Mouse (Mus musculus) CH12.LX (cell line): Measurements from ENCODE around the gene Txn2. TPM values are rescaled to one million over a fixed set of nuclear protein-coding genes. Genes with fewer than 3 reads are reported as not detected.
A peak's percentile ranks its signal among the peaks of the same experiment; 100 is the strongest.

Experiments used
- DNase-seq: peaks from one replicate; pipeline ENCODE4 v3.0.0-alpha.2; 2013; ENCODE audit errors: extremely low read depth
- H3K27ac ChIP-seq: 2 replicates; pipeline ENCODE4 v1.5.1; 2012; ENCODE audit warnings: low read depth, mild to moderate bottlenecking, control low read depth, moderate library complexity; ENCODE audit not compliant: insufficient read depth
- H3K27me3 ChIP-seq: replicated peaks from 2 replicates; pipeline ENCODE3; 2012; ENCODE audit warnings: inconsistent platforms
- H3K36me3 ChIP-seq, 2 experiments: replicated peaks in 1 of 2; 2 replicates each; pipeline versions ENCODE3 to v1.6.1; 2012; ENCODE audit warnings: inconsistent platforms in 1 of 2, low read length in 1 of 2, mild to moderate bottlenecking in 1 of 2, mixed read lengths in 1 of 2, moderate library complexity in 1 of 2; ENCODE audit not compliant: control insufficient read depth in 1 of 2, insufficient read depth in 1 of 2
- H3K4me1 ChIP-seq, 2 experiments: 2 replicates each; pipeline ENCODE4 v1.6.1; 2012; ENCODE audit warnings: inconsistent platforms in 1 of 2, moderate library complexity in 1 of 2; ENCODE audit not compliant: insufficient read depth in 2 of 2, control insufficient read depth in 1 of 2
- H3K4me2 ChIP-seq: 2 replicates; pipeline ENCODE4 v1.6.1; 2012; ENCODE audit warnings: low read depth, mild to moderate bottlenecking, control low read depth; ENCODE audit not compliant: poor library complexity, insufficient read depth, severe bottlenecking
- H3K4me3 ChIP-seq, 3 experiments: fragments of 150-350 bp in 1 of 3; sonication (generic) in 1 of 3; replicated peaks in 1 of 3; 2 replicates each; pipeline versions ENCODE3 to v1.5.1; 2011 to 2012; ENCODE audit warnings: low read depth in 2 of 3, low read length in 2 of 3, mild to moderate bottlenecking in 2 of 3, moderate library complexity in 2 of 3, control low read depth in 1 of 3, improper control_type of control experiment in 1 of 3, inconsistent platforms in 1 of 3, mixed read lengths in 1 of 3; ENCODE audit not compliant: poor library complexity in 1 of 3
- H3K79me2 ChIP-seq: replicated peaks from 2 replicates; pipeline ENCODE4 v1.6.1; 2012; ENCODE audit warnings: mild to moderate bottlenecking, moderate library complexity; ENCODE audit not compliant: control insufficient read depth, poor library complexity, insufficient read depth, severe bottlenecking; ENCODE audit errors: extremely low read depth
- H3K9ac ChIP-seq: 2 replicates; pipeline ENCODE4 v1.6.1; 2012; ENCODE audit warnings: low read depth, mild to moderate bottlenecking, control low read depth, moderate library complexity; ENCODE audit not compliant: insufficient read depth
- H3K9me3 ChIP-seq: replicated peaks from 2 replicates; pipeline ENCODE3; 2012; ENCODE audit warnings: low read length, inconsistent platforms, mixed read lengths
- HCFC1 ChIP-seq: IDR thresholded peaks from 2 replicates; pipeline ENCODE4 v1.6.1; 2012; ENCODE audit warnings: low read depth, mild to moderate bottlenecking, inconsistent platforms, low read length, improper control_type of control experiment
- MAZ ChIP-seq: IDR thresholded peaks from 2 replicates; pipeline ENCODE4 v1.6.1; 2012; ENCODE audit warnings: low read depth, mild to moderate bottlenecking, inconsistent platforms, low read length, improper control_type of control experiment, moderate library complexity
- NELFE ChIP-seq: IDR thresholded peaks from 2 replicates; pipeline ENCODE4 v1.6.1; 2011; ENCODE audit warnings: low read depth, low read length, improper control_type of control experiment
- NRF1 ChIP-seq: IDR thresholded peaks from 2 replicates; pipeline ENCODE4 v1.6.1; 2014; ENCODE audit warnings: low read depth, mild to moderate bottlenecking, inconsistent platforms, low read length, improper control_type of control experiment, moderate library complexity
- POLR2AphosphoS2 ChIP-seq: IDR thresholded peaks from 2 replicates; pipeline ENCODE4 v1.6.1; 2011; ENCODE audit warnings: low read depth, low read length, improper control_type of control experiment
- RAD21 ChIP-seq: IDR thresholded peaks from 2 replicates; pipeline ENCODE4 v1.6.1; 2011; ENCODE audit warnings: low read depth, mild to moderate bottlenecking, low read length, improper control_type of control experiment, moderate library complexity
- SIN3A ChIP-seq: IDR thresholded peaks from 2 replicates; pipeline ENCODE4 v1.6.1; 2012; ENCODE audit warnings: low read length, improper control_type of control experiment, inconsistent platforms
- SMC3 ChIP-seq: IDR thresholded peaks from 2 replicates; pipeline ENCODE4 v1.6.1; 2011; ENCODE audit warnings: low read depth, low read length, improper control_type of control experiment
- USF1 ChIP-seq: IDR thresholded peaks from 2 replicates; pipeline ENCODE4 v1.6.1; 2014; ENCODE audit warnings: low read depth, mild to moderate bottlenecking, inconsistent platforms, low read length, improper control_type of control experiment
- ZNF384 ChIP-seq: IDR thresholded peaks from 2 replicates; pipeline ENCODE4 v1.6.1; 2012; ENCODE audit warnings: low read depth, low read length, improper control_type of control experiment, inconsistent platforms
- dilution Hi-C: fragments of 300-500 bp; cut with MboI; formaldehyde crosslinking; loops from 2 replicates; pipeline ENCODE4 v1.14.3; 2020; ENCODE audit warnings: low sequenced_read_pairs; ENCODE audit not compliant: extremely low pct_unique_long_range_greater_than_20kb, extremely low pct_ligation_motif_present
- in situ Hi-C: fragments of 300-500 bp; cut with MboI; formaldehyde crosslinking; loops from 3 replicates; pipeline ENCODE4 v1.14.3; 2019; ENCODE audit warnings: low sequenced_read_pairs, low pct_ligation_motif_present, low pct_unique_long_range_greater_than_20kb, mixed read lengths
- polyA plus RNA-seq: library from polyadenylated mRNA; unstranded; fragments of >175 nt; gene quantifications from 2 replicates; pipeline ENCODE4 v1.2.1, GENCODE M21; 2012; ENCODE audit warnings: low read depth; ENCODE audit not compliant: insufficient read length
- total RNA-seq, 2 experiments: library from RNA; depleted of rRNA; stranded (reverse); fragments of 300-350 nt in 1 of 2; fragments of >200 nt in 1 of 2; gene quantifications; 2 replicates each; pipeline ENCODE4 v1.2.3; 2012 to 2014

Txn2 gene
- total and polyA plus RNA-seq, 3 experiments: 22.4 to 209 (median 105) TPM

GRCm38 (mm10) chr15:77969940-77970469 is 41.2 kb upstream of the Txn2 start:
- H3K79me2 ChIP-seq: peaks cover 30% of the 10 kb centered on the region
- in situ Hi-C loops: loop anchor here (5.0 to 25.0 kb wide), 4 partner anchors 38 to 567 kb away; partner anchors contain the start of genes C1qtnf6, Csf2rb, Ncf4 and Sstr3
- peak overlapping the region; percentile 92 for H3K4me2 ChIP-seq
- H3K27me3 ChIP-seq: no peaks in the 10 kb centered on the region
- no peak for TF ChIP-seq MAZ
- no peak for TF ChIP-seq NELFE
- TF ChIP-seq, all 38 proteins: peak for 0
- peaks cover 36 to 42% of the 10 kb centered on the region in 2 experiments for H3K36me3 ChIP-seq
- peak overlapping the region; percentile 95 for H3K9ac ChIP-seq
- dilution Hi-C loops: no loop called here
- no peaks in the 10 kb centered on the region for H3K9me3 ChIP-seq
- peak overlapping the region; percentile 75 for H3K27ac ChIP-seq
- H3K4me3 ChIP-seq: peak overlapping the region; percentile 98 to 99 (median 99)
- H3K4me1 ChIP-seq: peaks cover 6 to 30% of the 10 kb centered on the region in 2 experiments
- no peak for DNase-seq

DNA sequence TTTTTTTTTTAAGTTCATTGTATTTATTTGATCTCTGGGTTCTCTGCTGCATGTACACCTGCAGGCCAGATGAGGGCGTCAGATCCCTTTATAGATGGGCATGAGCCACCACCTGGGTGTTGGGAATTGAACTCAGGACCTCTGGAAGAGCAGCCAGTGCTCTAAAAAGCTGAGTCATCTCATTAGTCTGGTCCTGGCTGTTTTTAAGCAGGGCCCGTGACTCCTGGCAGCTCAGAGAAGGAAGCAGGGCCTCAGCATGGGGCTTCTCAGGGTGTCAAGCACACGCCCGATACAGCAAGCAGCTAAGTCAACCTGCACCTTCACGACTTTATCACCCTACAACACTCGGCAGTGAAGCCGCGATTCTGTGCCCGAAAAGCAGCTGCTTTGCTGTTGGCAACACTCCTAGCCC is 36.3 kb upstream of the Txn2 start:
- Histone ChIP-seq H3K27me3 (no peaks in the 10 kb centered on the region), H3K9ac (no peak overlapping the region), H3K4me3 (no peak overlapping the region), H3K9me3 (no peaks in the 10 kb centered on the region), H3K27ac (no peak overlapping the region), H3K79me2 (peaks cover 26% of the 10 kb centered on the region), H3K4me2 (no peak overlapping the region), H3K4me1 (peaks cover 0 to 16% of the 10 kb centered on the region in 2 experiments; a peak in 2 of 4 replicates), H3K36me3 (peaks cover 83 to 91% of the 10 kb centered on the region in 2 experiments)
- no peak for DNase-seq
- dilution Hi-C loops: no loop called here
- in situ Hi-C loops: loop anchor here (25.0 kb wide), 1 partner anchor 572 kb away; the partner anchor contains the start of genes C1qtnf6 and Sstr3
- TF ChIP-seq RAD21: no peak
- TF ChIP-seq ZNF384: 0 out of 2 replicates have a peak, but pooled peaks have one; percentile 7

GRCm38 (mm10) chr15:77962447-77962846 is 33.6 kb upstream of the Txn2 start:
- no peaks in the 10 kb centered on the region; the same call in none of the 2 replicates for H3K79me2 ChIP-seq
- TF ChIP-seq NRF1 (no peak), SIN3A (no peak), USF1 (no peak), SMC3 (no peak), NELFE (no peak), HCFC1 (no peak), POLR2AphosphoS2 (0 out of 2 replicates have a peak, but pooled peaks have one; percentile 18)
- TF ChIP-seq, all 38 proteins: peak for 1
- in situ Hi-C loops: loop anchor here (25.0 kb wide), 1 partner anchor 575 kb away; the partner anchor contains the start of genes C1qtnf6 and Sstr3
- Histone ChIP-seq H3K27ac (no peak overlapping the region), H3K9me3 (no peaks in the 10 kb centered on the region), H3K4me2 (no peak overlapping the region), H3K9ac (no peak overlapping the region), H3K4me3 (no peak overlapping the region), H3K27me3 (no peaks in the 10 kb centered on the region), H3K4me1 (peaks cover 0 to 3% of the 10 kb centered on the region in 2 experiments; a peak in 1 of 4 replicates), H3K36me3 (peaks cover 91 to 95% of the 10 kb centered on the region in 2 experiments)
- dilution Hi-C loops: no loop called here
- no peak for DNase-seq
